Mouse (Mus musculus) MEL (cell line): ENCODE data around the gene Olfr141. TPM values are rescaled to one million over a fixed set of nuclear protein-coding genes. Genes with fewer than 3 reads are reported as not detected.

Source experiments
- DNase-seq: peaks from one replicate; pipeline ENCODE4 v3.0.0; 2011; ENCODE audit warnings: low read depth, low spot score
- H3K27ac ChIP-seq: 2 replicates; pipeline ENCODE4 v1.5.1; 2012; ENCODE audit warnings: low read depth, mild to moderate bottlenecking, control low read depth, low read length, moderate library complexity; ENCODE audit not compliant: control insufficient read depth
- H3K27me3 ChIP-seq, 2 experiments: fragments of 150-350 bp in 1 of 2; sonication (generic) in 1 of 2; 2 replicates each; pipeline ENCODE4 v1.6.1; 2012; ENCODE audit warnings: low read length in 2 of 2, mild to moderate bottlenecking in 2 of 2, improper control_type of control experiment in 1 of 2, moderate library complexity in 1 of 2; ENCODE audit not compliant: insufficient read depth in 2 of 2, control insufficient read depth in 1 of 2
- H3K36me3 ChIP-seq, 2 experiments: 2 replicates each; pipeline ENCODE4 v1.6.1; 2012 to 2014; ENCODE audit warnings: low read length in 2 of 2, improper control_type of control experiment in 1 of 2, inconsistent platforms in 1 of 2, mild to moderate bottlenecking in 1 of 2; ENCODE audit not compliant: insufficient read depth in 2 of 2, control insufficient read depth in 1 of 2
- H3K4me1 ChIP-seq, 2 experiments: fragments of 150-350 bp in 1 of 2; sonication (generic) in 1 of 2; 2 replicates each; pipeline ENCODE4 v1.6.1; 2012; ENCODE audit warnings: low read length in 2 of 2, improper control_type of control experiment in 1 of 2, mild to moderate bottlenecking in 1 of 2; ENCODE audit not compliant: insufficient read depth in 2 of 2, control insufficient read depth in 1 of 2
- H3K4me3 ChIP-seq, 2 experiments: fragments of 150-350 bp in 1 of 2; sonication (generic) in 1 of 2; 2 replicates each; pipeline ENCODE4 v1.5.1; 2012; ENCODE audit warnings: low read depth in 2 of 2, low read length in 2 of 2, mild to moderate bottlenecking in 2 of 2, moderate library complexity in 2 of 2, control low read depth in 1 of 2, improper control_type of control experiment in 1 of 2; ENCODE audit not compliant: control insufficient read depth in 1 of 2, insufficient read depth in 1 of 2
- H3K79me2 ChIP-seq: 2 replicates; pipeline ENCODE4 v1.6.1; 2012; ENCODE audit warnings: mild to moderate bottlenecking, low read length, moderate library complexity; ENCODE audit not compliant: control insufficient read depth, poor library complexity, insufficient read depth
- H3K9ac ChIP-seq: 2 replicates; pipeline ENCODE4 v1.6.1; 2012; ENCODE audit warnings: low read depth, mild to moderate bottlenecking, control low read depth, low read length, moderate library complexity; ENCODE audit not compliant: control insufficient read depth, poor library complexity, severe bottlenecking
- H3K9me3 ChIP-seq: fragments of 150-350 bp; sonication (generic); replicated peaks from 2 replicates; pipeline ENCODE4 v1.6.1; 2012; ENCODE audit warnings: mild to moderate bottlenecking, low read length, improper control_type of control experiment, moderate library complexity; ENCODE audit not compliant: insufficient read depth
- CHD2 ChIP-seq: IDR thresholded peaks from 2 replicates; pipeline ENCODE4 v1.6.1; 2011; ENCODE audit warnings: low read length, improper control_type of control experiment
- HCFC1 ChIP-seq: IDR thresholded peaks from 2 replicates; pipeline ENCODE4 v1.6.1; 2012; ENCODE audit warnings: low read depth, mild to moderate bottlenecking, inconsistent platforms, low read length, improper control_type of control experiment, moderate library complexity
- JUND ChIP-seq: IDR thresholded peaks from 2 replicates; pipeline ENCODE4 v1.6.1; 2011; ENCODE audit warnings: low read depth, mild to moderate bottlenecking, improper control_type of control experiment, low read length
- MAFK ChIP-seq: IDR thresholded peaks from 2 replicates; pipeline ENCODE4 v1.6.1; 2011; ENCODE audit warnings: low read depth, mild to moderate bottlenecking, low read length, improper control_type of control experiment, borderline replicate concordance
- POLR2AphosphoS5 ChIP-seq: IDR thresholded peaks from 2 replicates; pipeline ENCODE4 v1.6.1; 2012; ENCODE audit warnings: low read depth, borderline replicate concordance, mild to moderate bottlenecking, inconsistent platforms, low read length, moderate library complexity, mixed read lengths
- SIN3A ChIP-seq: IDR thresholded peaks from 2 replicates; pipeline ENCODE4 v1.6.1; 2012; ENCODE audit warnings: low read length, improper control_type of control experiment, inconsistent platforms
- TAL1 ChIP-seq: IDR thresholded peaks from 2 replicates; pipeline ENCODE4 v1.6.1; 2012; ENCODE audit warnings: mild to moderate bottlenecking, inconsistent platforms, low read length, moderate library complexity, mixed read lengths
- TCF12 ChIP-seq: IDR thresholded peaks from 2 replicates; pipeline ENCODE4 v1.6.1; 2014; ENCODE audit warnings: low read depth, mild to moderate bottlenecking, inconsistent platforms, low read length, improper control_type of control experiment, moderate library complexity
- USF2 ChIP-seq, 2 experiments: IDR thresholded peaks; 2 replicates each; pipeline ENCODE4 v1.6.1; 2011 to 2012; ENCODE audit warnings: improper control_type of control experiment in 2 of 2, low read length in 2 of 2, borderline replicate concordance in 1 of 2, inconsistent platforms in 1 of 2, low read depth in 1 of 2, mild to moderate bottlenecking in 1 of 2; ENCODE audit not compliant: insufficient read depth in 1 of 2
- ZKSCAN1 ChIP-seq: IDR thresholded peaks from 2 replicates; pipeline ENCODE4 v1.6.1; 2012; ENCODE audit warnings: low read depth, mild to moderate bottlenecking, inconsistent platforms, low read length, improper control_type of control experiment, moderate library complexity
- ZNF384 ChIP-seq: IDR thresholded peaks from 2 replicates; pipeline ENCODE4 v1.6.1; 2012; ENCODE audit warnings: low read depth, mild to moderate bottlenecking, inconsistent platforms, low read length, improper control_type of control experiment
- polyA plus RNA-seq, 2 experiments: library from polyadenylated mRNA; stranded (reverse) in 1 of 2; unstranded in 1 of 2; fragments of >175 nt in 1 of 2; fragments of >200 nt in 1 of 2; gene quantifications; 2 replicates each; pipeline versions ENCODE4 v1.2.1 to v1.2.4; 2012; ENCODE audit warnings: low replicate concordance in 2 of 2, low read depth in 1 of 2; ENCODE audit not compliant: insufficient read length in 2 of 2, insufficient read depth in 1 of 2, missing spikeins in 1 of 2
- total RNA-seq: library from RNA; depleted of rRNA; stranded (reverse); fragments of 300-350 nt; gene quantifications from 2 replicates; pipeline ENCODE4 v1.2.3, GENCODE M21; 2012; rRNA removed

Gene Olfr141
- total and polyA plus RNA-seq, 3 experiments: not detected

GRCm38 (mm10) chr2:86761050-86761449 lies 48.8 kb downstream of the Olfr141 start:
- TF ChIP-seq ZKSCAN1 (no peak), USF2 (IDR thresholded peaks at IDR 0.05; ENCODE audit: borderline replicate concordance in 1 of 2, insufficient read depth in 1 of 2, low read depth in 1 of 2, low read length in 2 of 2) (no peak), ZNF384 (no peak), TCF12 (no peak), HCFC1 (no peak), TAL1 (no peak), MAFK (no peak), JUND (no peak)
- TF ChIP-seq, all 39 proteins: peak for 0

DNA sequence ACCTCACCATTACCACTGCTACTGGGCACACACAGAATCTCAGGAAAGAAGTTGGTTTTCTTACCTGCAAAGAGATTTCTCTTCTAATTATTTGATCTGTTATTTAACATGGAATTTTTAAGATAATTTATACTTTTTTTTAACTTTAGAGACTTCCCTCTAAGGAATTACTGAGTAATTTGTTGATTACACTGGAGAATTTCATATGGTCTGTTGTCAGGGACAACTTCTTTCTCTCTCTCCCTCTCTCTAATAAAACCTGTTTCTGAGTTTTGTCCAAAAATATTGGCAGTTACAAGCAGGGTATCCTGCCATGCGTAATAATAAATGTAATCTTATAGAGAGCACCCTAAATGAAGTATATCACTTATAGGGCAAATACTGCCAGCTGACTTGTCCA lies 50.9 kb downstream of the Olfr141 start, which contains the start of gene Olfr1090:
TSS of gene Olfr1090 (minus strand) at position 101 of the 400 bp plus-strand sequence.
- no peaks in the 10 kb centered on the region for H3K79me2 ChIP-seq
- no peak within 1 kb of the TSS for H3K27ac ChIP-seq
- TF ChIP-seq ZKSCAN1 (no peak), CHD2 (no peak), POLR2AphosphoS5 (no peak), SIN3A (no peak), HCFC1 (no peak)
- H3K4me1 ChIP-seq: no peaks in the 10 kb centered on the region
- H3K36me3 ChIP-seq: no peaks in the 10 kb centered on the region
- DNase-seq: no peak
- H3K27me3 ChIP-seq: no peaks in the 10 kb centered on the region
- H3K4me3 ChIP-seq: no peak within 1 kb of the TSS
- no peak within 1 kb of the TSS for H3K9ac ChIP-seq
- no peaks in the 10 kb centered on the region for H3K9me3 ChIP-seq

More at GRCm38 (mm10) chr2:86761050-86761449, 48.8 kb downstream of the Olfr141 start:
- no peaks in the 10 kb centered on the region for H3K36me3 ChIP-seq
- H3K9ac ChIP-seq: no peak overlapping the region
- no peaks in the 10 kb centered on the region for H3K4me1 ChIP-seq
- no peaks in the 10 kb centered on the region for H3K9me3 ChIP-seq
- H3K27ac ChIP-seq: no peak overlapping the region
- H3K4me3 ChIP-seq: no peak overlapping the region
- DNase-seq: no peak
- no peaks in the 10 kb centered on the region for H3K79me2 ChIP-seq
- H3K27me3 ChIP-seq: no peaks in the 10 kb centered on the region

Other genes starting within 250 kb of the Olfr141 start
- not detected in 2 replicates for gene Olfr1082, start 211.1 kb downstream of the Olfr141 start, total RNA-seq
- gene Olfr1082, start 211.1 kb downstream of the Olfr141 start, polyA plus RNA-seq: not detected
- gene Olfr1084, start 170.3 kb downstream of the Olfr141 start, total RNA-seq: not detected in 2 replicates
- not detected for gene Olfr1084, start 170.3 kb downstream of the Olfr141 start, polyA plus RNA-seq
- not detected in 2 replicates for gene Olfr1085, start 148.0 kb downstream of the Olfr141 start, total RNA-seq
- not detected for gene Olfr1085, start 148.0 kb downstream of the Olfr141 start, polyA plus RNA-seq
- not detected in 2 replicates for gene Olfr1086, start 129.9 kb downstream of the Olfr141 start, total RNA-seq
- not detected for gene Olfr1086, start 129.9 kb downstream of the Olfr141 start, polyA plus RNA-seq
- not detected in 2 replicates for gene Olfr1087, start 111.6 kb downstream of the Olfr141 start, total RNA-seq
- gene Olfr1087, start 111.6 kb downstream of the Olfr141 start, polyA plus RNA-seq: not detected
- not detected in 2 replicates for gene Olfr1089, start 76.3 kb downstream of the Olfr141 start, total RNA-seq
- not detected for gene Olfr1089, start 76.3 kb downstream of the Olfr141 start, polyA plus RNA-seq
- gene Olfr1090, start 51.0 kb downstream of the Olfr141 start, total RNA-seq: not detected in 2 replicates
- gene Olfr1090, start 51.0 kb downstream of the Olfr141 start, polyA plus RNA-seq: not detected
- gene Olfr1093, start 27.5 kb downstream of the Olfr141 start, total RNA-seq: not detected in 2 replicates
- not detected for gene Olfr1093, start 27.5 kb downstream of the Olfr141 start, polyA plus RNA-seq
- gene Olfr1094, start 14.6 kb upstream of the Olfr141 start, total RNA-seq: not detected in 2 replicates
- not detected for gene Olfr1094, start 14.6 kb upstream of the Olfr141 start, polyA plus RNA-seq
- gene Olfr1095, start 41.7 kb upstream of the Olfr141 start, total RNA-seq: not detected in 2 replicates
- gene Olfr1095, start 41.7 kb upstream of the Olfr141 start, polyA plus RNA-seq: not detected
- not detected in 2 replicates for gene Gm13723, start 64.8 kb upstream of the Olfr141 start, total RNA-seq
- not detected for gene Gm13723, start 64.8 kb upstream of the Olfr141 start, polyA plus RNA-seq
- not detected in 2 replicates for gene Olfr1097, start 82.2 kb upstream of the Olfr141 start, total RNA-seq
- not detected for gene Olfr1097, start 82.2 kb upstream of the Olfr141 start, polyA plus RNA-seq
- gene Olfr1098, start 114.5 kb upstream of the Olfr141 start, total RNA-seq: not detected in 2 replicates
- not detected for gene Olfr1098, start 114.5 kb upstream of the Olfr141 start, polyA plus RNA-seq
- gene Olfr1099, start 150.7 kb upstream of the Olfr141 start, total RNA-seq: not detected in 2 replicates
- gene Olfr1099, start 150.7 kb upstream of the Olfr141 start, polyA plus RNA-seq: not detected
- gene Olfr1100, start 169.9 kb upstream of the Olfr141 start, total RNA-seq: not detected in 2 replicates
- gene Olfr1100, start 169.9 kb upstream of the Olfr141 start, polyA plus RNA-seq: not detected
- not detected in 2 replicates for gene Olfr1101, start 181.2 kb upstream of the Olfr141 start, total RNA-seq
- gene Olfr1101, start 181.2 kb upstream of the Olfr141 start, polyA plus RNA-seq: not detected
- not detected in 2 replicates for gene Olfr1102, start 188.4 kb upstream of the Olfr141 start, total RNA-seq
- gene Olfr1102, start 188.4 kb upstream of the Olfr141 start, polyA plus RNA-seq: not detected
- not detected in 2 replicates for gene Olfr1104, start 217.1 kb upstream of the Olfr141 start, total RNA-seq
- not detected for gene Olfr1104, start 217.1 kb upstream of the Olfr141 start, polyA plus RNA-seq
- not detected in 2 replicates for gene Olfr1105, start 226.5 kb upstream of the Olfr141 start, total RNA-seq
- not detected for gene Olfr1105, start 226.5 kb upstream of the Olfr141 start, polyA plus RNA-seq
- not detected in 2 replicates for gene Olfr1106, start 242.3 kb upstream of the Olfr141 start, total RNA-seq
- gene Olfr1106, start 242.3 kb upstream of the Olfr141 start, polyA plus RNA-seq: not detected